ENCODE assay signal across 19 mouse cellular contexts in the genomic region with DNA sequence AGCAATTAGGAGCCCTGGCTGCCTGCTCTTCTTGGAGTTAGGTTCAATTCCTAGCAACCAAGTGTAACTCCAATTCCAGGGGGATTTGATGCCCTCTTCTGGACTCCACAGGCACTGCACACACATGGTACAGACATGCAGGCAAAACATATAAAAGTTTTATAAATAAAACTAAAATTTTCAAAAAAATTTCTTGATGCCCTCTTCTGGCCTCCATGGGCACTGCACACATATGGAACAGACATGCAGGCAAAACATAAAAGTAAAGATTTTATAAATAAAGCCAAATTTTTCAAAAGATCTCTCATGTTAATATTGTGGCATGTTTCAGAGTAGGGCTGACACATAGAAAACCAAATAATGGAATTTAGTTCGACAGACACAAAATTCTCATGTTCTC. TPM values are rescaled to one million over a fixed set of nuclear protein-coding genes. Genes with fewer than 3 reads are reported as not detected.
A peak's percentile ranks its signal among the peaks of the same experiment; 100 is the strongest.
DNase-seq lines count a peak whose midpoint lies in the region; ATAC-seq and TF ChIP-seq lines count a peak whose summit lies in the region.
"Had no signal": no experiment of that assay in that cellular context is flagged by ENCODE, and none has a peak within 500 bp of the region (broad histone marks: within the 10 kb centered on the region; RNA-seq: fewer than 3 reads in every experiment).

No protein-coding gene starts in this region.

- TF ChIP-seq CTCF in intestine, postnatal 0 days (IDR thresholded peaks at IDR 0.05; ENCODE audit: low read depth) = 0 out of 2 replicates have a peak, but pooled peaks have one; percentile 3

- H3K36me3 ChIP-seq in intestine, postnatal 0 days (ENCODE audit: control insufficient read depth, insufficient read depth) = peaks cover 25% of the 10 kb centered on the region; the same call in 1 of the 2 replicates
- H3K36me3 ChIP-seq in intestine, embryonic 15.5 days = peaks cover 38% of the 10 kb centered on the region
- peaks cover 46% of the 10 kb centered on the region for H3K36me3 ChIP-seq in hindbrain, embryonic 12.5 days
- peaks cover 54% of the 10 kb centered on the region for H3K36me3 ChIP-seq in kidney, embryonic 15.5 days

- no peak overlapping the region; the same call in 1 of the 2 replicates for H3K27ac ChIP-seq in intestine, postnatal 0 days (ENCODE audit: low read depth, low read length)
- H3K27ac ChIP-seq in intestine, embryonic 15.5 days = no peak overlapping the region
- no peak overlapping the region for H3K27ac ChIP-seq in hindbrain, embryonic 12.5 days
- H3K27ac ChIP-seq in kidney, embryonic 15.5 days = no peak overlapping the region
- H3K27ac ChIP-seq: embryonic facial prominence, embryonic 10.5 days; forebrain, embryonic 13.5 days had no signal

- H3K27me3 ChIP-seq in intestine, postnatal 0 days (replicated peaks; ENCODE audit: control insufficient read depth, insufficient read depth, low read length) = no peaks in the 10 kb centered on the region
- no peaks in the 10 kb centered on the region for H3K27me3 ChIP-seq in intestine, embryonic 15.5 days (replicated peaks)
- H3K27me3 ChIP-seq in hindbrain, embryonic 12.5 days = no peaks in the 10 kb centered on the region
- H3K27me3 ChIP-seq in kidney, embryonic 15.5 days = no peaks in the 10 kb centered on the region
- H3K27me3 ChIP-seq: forebrain, embryonic 13.5 days; heart, embryonic 12.5 days had no signal

- H3K4me1 ChIP-seq in intestine, postnatal 0 days (replicated peaks; ENCODE audit: control insufficient read depth, insufficient read depth, low read length) = no peaks in the 10 kb centered on the region
- no peaks in the 10 kb centered on the region for H3K4me1 ChIP-seq in intestine, embryonic 15.5 days (replicated peaks)
- H3K4me1 ChIP-seq in hindbrain, embryonic 12.5 days = peaks cover 3% of the 10 kb centered on the region; the same call in 1 of the 2 replicates
- peaks cover 7% of the 10 kb centered on the region; the same call in 1 of the 2 replicates for H3K4me1 ChIP-seq in kidney, embryonic 15.5 days
- H3K4me1 ChIP-seq: embryonic facial prominence, embryonic 10.5 days had no signal

- H3K4me2 ChIP-seq in intestine, postnatal 0 days (replicated peaks; ENCODE audit: low read depth) = no peak overlapping the region
- H3K4me2 ChIP-seq in intestine, embryonic 15.5 days (replicated peaks) = no peak overlapping the region
- H3K4me2 ChIP-seq in hindbrain, embryonic 12.5 days (replicated peaks) = no peak overlapping the region
- no peak overlapping the region for H3K4me2 ChIP-seq in kidney, embryonic 15.5 days
- H3K4me2 ChIP-seq: forebrain, embryonic 13.5 days; heart, embryonic 12.5 days had no signal

- ATAC-seq in intestine, postnatal 0 days = no peak
- no peak for ATAC-seq in intestine, embryonic 15.5 days
- ATAC-seq in hindbrain, embryonic 12.5 days (ENCODE audit: low FRiP score) = no peak
- ATAC-seq in kidney, embryonic 15.5 days (replicated peaks; ENCODE audit: low FRiP score) = no peak
- ATAC-seq: forebrain, embryonic 13.5 days; forebrain, postnatal 0 days; hindbrain, embryonic 16.5 days had no signal

- H3K9ac ChIP-seq in intestine, postnatal 0 days (ENCODE audit: low read depth, low read length) = no peak overlapping the region
- no peak overlapping the region for H3K9ac ChIP-seq in intestine, embryonic 15.5 days
- H3K9ac ChIP-seq in hindbrain, embryonic 12.5 days = no peak overlapping the region
- no peak overlapping the region for H3K9ac ChIP-seq in kidney, embryonic 15.5 days
- H3K9ac ChIP-seq: forebrain, embryonic 13.5 days; forebrain, postnatal 0 days; heart, embryonic 12.5 days had no signal

- peak; percentile 15 for DNase-seq in adrenal gland, postnatal 14 days
- DNase-seq in adrenal gland, adult 18-20 months (ENCODE audit: low spot score in 2 of 2) = no peak
- DNase-seq in 3T3-L1 (ENCODE audit: low read depth, low spot score) (peak; percentile 25), ES-CJ7 (ENCODE audit: low read depth, low spot score) (peak; percentile 0)
- DNase-seq: adrenal gland, postnatal 25 days; cerebellum, adult 2 months; cerebellum, postnatal 10 days; forebrain, postnatal 0 days; gastrocnemius, postnatal 36 days; heart, adult 18-20 months; kidney, adult 2 months had no signal

- WGBS in intestine, postnatal 0 days = 98% methylated on average over 1 of the region's 1 CpGs
- 96% methylated on average over 1 of the region's 1 CpGs for WGBS in intestine, embryonic 15.5 days
- WGBS in hindbrain, embryonic 12.5 days = 93% methylated on average over 1 of the region's 1 CpGs
- 94% methylated on average over 1 of the region's 1 CpGs for WGBS in kidney, embryonic 15.5 days

- no peak overlapping the region for H3K4me3 ChIP-seq in intestine, postnatal 0 days (ENCODE audit: low read depth, low read length)
- no peak overlapping the region for H3K4me3 ChIP-seq in intestine, embryonic 15.5 days (replicated peaks)
- no peak overlapping the region for H3K4me3 ChIP-seq in hindbrain, embryonic 12.5 days
- H3K4me3 ChIP-seq in kidney, embryonic 15.5 days (replicated peaks) = no peak overlapping the region
- H3K4me3 ChIP-seq: embryonic facial prominence, embryonic 10.5 days; forebrain, embryonic 13.5 days; heart, embryonic 12.5 days had no signal

- peaks cover 6% of the 10 kb centered on the region; the same call in 1 of the 2 replicates for H3K9me3 ChIP-seq in intestine, postnatal 0 days (ENCODE audit: control insufficient read depth)
- H3K9me3 ChIP-seq in intestine, embryonic 15.5 days = peaks cover 6% of the 10 kb centered on the region; the same call in 1 of the 2 replicates
- peaks cover 26% of the 10 kb centered on the region for H3K9me3 ChIP-seq in hindbrain, embryonic 12.5 days (replicated peaks)
- peaks cover 43% of the 10 kb centered on the region for H3K9me3 ChIP-seq in kidney, embryonic 15.5 days (replicated peaks)

RNA-seq across cellular contexts. Expression of a gene that starts 25.2 kb away (rescaled TPM):
- 43.1 and 46.4 TPM in 2 replicates for total RNA-seq in adrenal gland, postnatal 14 days (2021)
- total RNA-seq in adrenal gland, adult 18-20 months (2021) = 10 to 100 TPM; 41.3 to 45.4 TPM
- 21.3 and 28.5 TPM in 2 replicates for polyA plus RNA-seq in intestine, postnatal 0 days (2015; fragmentation: Nextera tagmentation; extraction: Ambion mirVana)
- polyA plus RNA-seq in intestine, embryonic 15.5 days (2015; fragmentation: Nextera tagmentation; extraction: Ambion mirVana) = 33.1 and 36.2 TPM in 2 replicates
- polyA plus RNA-seq in hindbrain, embryonic 12.5 days (2016; fragmentation: Nextera tagmentation; extraction: Ambion mirVana) = 71.8 and 73.4 TPM in 2 replicates
- polyA plus RNA-seq in kidney, embryonic 15.5 days (2015; fragmentation: Nextera tagmentation; extraction: Ambion mirVana) = 45.2 and 47.6 TPM in 2 replicates

Comparison
In these comparisons a context has a peak if more than half of its experiments do, and no peak if none do; other contexts are left out.
1. DNase-seq: peak in adrenal gland, postnatal 14 days (single experiment), 3T3-L1 (single experiment) and ES-CJ7 (single experiment); none in adrenal gland, adult 18-20 months (0 of 2).